Mouse (Mus musculus): Measurements from ENCODE around the gene Nrp2.

DNA sequence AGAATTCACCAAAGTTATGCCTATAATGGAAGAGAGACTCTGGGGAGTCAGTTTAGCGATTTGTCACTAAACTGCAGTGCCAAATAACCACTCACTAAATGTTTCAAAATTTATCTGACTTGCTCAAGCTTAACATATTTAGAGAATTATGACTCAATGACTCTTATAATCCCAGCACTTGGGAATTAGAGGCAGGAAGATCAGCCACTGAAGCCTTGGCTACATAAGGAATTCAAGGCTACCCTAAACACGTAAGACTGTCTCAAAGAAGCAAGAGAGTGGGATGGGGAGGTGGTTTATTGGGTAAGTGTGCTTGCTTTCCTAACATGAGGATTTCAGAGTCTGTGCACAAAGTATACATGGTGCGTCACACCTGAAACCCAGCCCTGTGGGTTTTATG lies 135.0 kb downstream of the Nrp2 start:
- TF ChIP-seq POLR2A (IDR thresholded peaks at IDR 0.05; ENCODE audit: borderline replicate concordance, insufficient read depth, low read length) = no peak
- no peak for TF ChIP-seq CTCF (IDR thresholded peaks at IDR 0.05; ENCODE audit: borderline replicate concordance, insufficient read depth, low read depth, low read length)

Measured in cerebellum, adult 2 months (tissue).